Mouse (Mus musculus): ENCODE measurements around the gene Stxbp1. TPM values are rescaled to one million over a fixed set of nuclear protein-coding genes. Genes with fewer than 3 reads are reported as not detected.

The Stxbp1 gene
- polyA plus RNA-seq, 1 experiment: 889 TPM

GRCm38 (mm10) chr2:32744272-32744982, 102.6 kb downstream of the Stxbp1 start:
- TF ChIP-seq CTCF (IDR thresholded peaks at IDR 0.05; ENCODE audit: borderline replicate concordance, insufficient read depth, low read depth, low read length) (no peak), POLR2A (IDR thresholded peaks at IDR 0.05; ENCODE audit: borderline replicate concordance, insufficient read depth, low read length) (no peak)
- WGBS: 43% methylated on average over 15 of the region's 15 CpGs

GRCm38 (mm10) chr2:32742173-32742531, 104.9 kb downstream of the Stxbp1 start:
- Histone ChIP-seq H3K4me1 (ENCODE audit: control insufficient read depth, insufficient read depth, low read length) (peaks cover 14% of the 10 kb centered on the region), H3K27ac (ENCODE audit: insufficient read depth, low read length) (peak overlapping the region; percentile 22), H3K27me3 (ENCODE audit: control insufficient read depth, insufficient read depth, low read length) (no peaks in the 10 kb centered on the region), H3K4me3 (replicated peaks; ENCODE audit: insufficient read depth, low read depth, low read length) (peak overlapping the region; percentile 87)
- no peak for TF ChIP-seq CTCF (IDR thresholded peaks at IDR 0.05; ENCODE audit: borderline replicate concordance, insufficient read depth, low read depth, low read length)
- peak; percentile 84 for TF ChIP-seq POLR2A (IDR thresholded peaks at IDR 0.05; ENCODE audit: borderline replicate concordance, insufficient read depth, low read length)
- WGBS: 6% methylated on average over 18 of the region's 18 CpGs
- DNase-seq: peak; percentile 93 to 95

More at GRCm38 (mm10) chr2:32744272-32744982, 102.6 kb downstream of the Stxbp1 start:
- Histone ChIP-seq H3K4me3 (replicated peaks; ENCODE audit: insufficient read depth, low read depth, low read length) (no peak overlapping the region), H3K4me1 (ENCODE audit: control insufficient read depth, insufficient read depth, low read length) (peaks cover 14% of the 10 kb centered on the region), H3K27me3 (ENCODE audit: control insufficient read depth, insufficient read depth, low read length) (no peaks in the 10 kb centered on the region), H3K27ac (ENCODE audit: insufficient read depth, low read length) (no peak overlapping the region)
- DNase-seq: no peak

GRCm38 (mm10) chr2:32741273-32742172, 105.5 kb downstream of the Stxbp1 start:
- peak overlapping the region; percentile 22 for H3K27ac ChIP-seq (ENCODE audit: insufficient read depth, low read length)
- TF ChIP-seq CTCF (IDR thresholded peaks at IDR 0.05; ENCODE audit: borderline replicate concordance, insufficient read depth, low read depth, low read length) (no peak), POLR2A (IDR thresholded peaks at IDR 0.05; ENCODE audit: borderline replicate concordance, insufficient read depth, low read length) (peak; percentile 73)
- H3K4me3 ChIP-seq (replicated peaks; ENCODE audit: insufficient read depth, low read depth, low read length): peak overlapping the region; percentile 87
- peak; percentile 80 to 83 for DNase-seq
- H3K27me3 ChIP-seq (ENCODE audit: control insufficient read depth, insufficient read depth, low read length): no peaks in the 10 kb centered on the region
- 3% methylated on average over 55 of the region's 58 CpGs for WGBS
- peaks cover 14% of the 10 kb centered on the region for H3K4me1 ChIP-seq (ENCODE audit: control insufficient read depth, insufficient read depth, low read length)

GRCm38 (mm10) chr2:32740916-32741272, 106.2 kb downstream of the Stxbp1 start, which contains the start of gene 6330409D20Rik:
Gene 6330409D20Rik, minus strand, starts transcription at chr2:32741016.
- 3% methylated on average over 11 of the region's 11 CpGs for WGBS

GRCm38 (mm10) chr2:32739311-32739710, 107.7 kb downstream of the Stxbp1 start:
- no peak overlapping the region for H3K27ac ChIP-seq (ENCODE audit: insufficient read depth, low read length)
- DNase-seq: no peak
- no peaks in the 10 kb centered on the region for H3K27me3 ChIP-seq (ENCODE audit: control insufficient read depth, insufficient read depth, low read length)
- H3K4me3 ChIP-seq (replicated peaks; ENCODE audit: insufficient read depth, low read depth, low read length): no peak overlapping the region
- WGBS: 65% methylated on average over 4 of the region's 4 CpGs
- TF ChIP-seq CTCF (IDR thresholded peaks at IDR 0.05; ENCODE audit: borderline replicate concordance, insufficient read depth, low read depth, low read length) (no peak), POLR2A (IDR thresholded peaks at IDR 0.05; ENCODE audit: borderline replicate concordance, insufficient read depth, low read length) (no peak)
- H3K4me1 ChIP-seq (ENCODE audit: control insufficient read depth, insufficient read depth, low read length): peaks cover 13% of the 10 kb centered on the region

More at GRCm38 (mm10) chr2:32740916-32741272, 106.2 kb downstream of the Stxbp1 start, which contains the start of gene 6330409D20Rik:
- TF ChIP-seq CTCF (IDR thresholded peaks at IDR 0.05; ENCODE audit: borderline replicate concordance, insufficient read depth, low read depth, low read length) (no peak), POLR2A (IDR thresholded peaks at IDR 0.05; ENCODE audit: borderline replicate concordance, insufficient read depth, low read length) (no peak)
- H3K4me1 ChIP-seq (ENCODE audit: control insufficient read depth, insufficient read depth, low read length): peaks cover 14% of the 10 kb centered on the region
- H3K27me3 ChIP-seq (ENCODE audit: control insufficient read depth, insufficient read depth, low read length): no peaks in the 10 kb centered on the region
- H3K27ac ChIP-seq (ENCODE audit: insufficient read depth, low read length): peak within 1 kb of the TSS; percentile 22
- H3K4me3 ChIP-seq (replicated peaks; ENCODE audit: insufficient read depth, low read depth, low read length): peak within 1 kb of the TSS; percentile 87
- no peak for DNase-seq

Other genes with a start within 250 kb of the Stxbp1 start
- gene St6galnac6, start 247.5 kb downstream of the Stxbp1 start, polyA plus RNA-seq (2012; rRNA removed): 89.5 TPM in 2 replicates
- gene Ak1, start 225.5 kb downstream of the Stxbp1 start, polyA plus RNA-seq (2012; rRNA removed): 127 and 132 TPM in 2 replicates
- 28.0 and 31.6 TPM in 2 replicates for gene Eng, start 200.7 kb downstream of the Stxbp1 start, polyA plus RNA-seq (2012; rRNA removed)
- gene Fpgs, start 143.1 kb downstream of the Stxbp1 start, polyA plus RNA-seq (2012; rRNA removed): 19.2 and 19.7 TPM in 2 replicates
- 170 and 186 TPM in 2 replicates for gene Cdk9, start 134.2 kb downstream of the Stxbp1 start, polyA plus RNA-seq (2012; rRNA removed)
- 47.0 and 53.2 TPM in 2 replicates for gene Sh2d3c, start 126.2 kb downstream of the Stxbp1 start, polyA plus RNA-seq (2012; rRNA removed)
- 5.6 and 7.7 TPM in 2 replicates for gene 6330409D20Rik, start 106.2 kb downstream of the Stxbp1 start, polyA plus RNA-seq (2012; rRNA removed)
- gene Tor2a, start 90.0 kb downstream of the Stxbp1 start, polyA plus RNA-seq (2012; rRNA removed): 41.6 and 43.8 TPM in 2 replicates
- 2.0 and 2.6 TPM in 2 replicates for gene Ttc16, start 71.6 kb downstream of the Stxbp1 start, polyA plus RNA-seq (2012; rRNA removed)
- 7.4 and 8.5 TPM in 2 replicates for gene Ptrh1, start 71.5 kb downstream of the Stxbp1 start, polyA plus RNA-seq (2012; rRNA removed)
- 0.70 and 1.7 TPM in 2 replicates for gene Cfap157, start 62.8 kb downstream of the Stxbp1 start, polyA plus RNA-seq (2012; rRNA removed)
- 23.9 and 24.5 TPM in 2 replicates for gene Fam129b, start 28.9 kb upstream of the Stxbp1 start, polyA plus RNA-seq (2012; rRNA removed)
- 257 and 289 TPM in 2 replicates for gene Rpl12, start 114.3 kb upstream of the Stxbp1 start, polyA plus RNA-seq (2012; rRNA removed)
- 32.8 and 36.7 TPM in 2 replicates for gene Lrsam1, start 114.4 kb upstream of the Stxbp1 start, polyA plus RNA-seq (2012; rRNA removed)
- 51.3 and 55.0 TPM in 2 replicates for gene Slc2a8, start 134.8 kb upstream of the Stxbp1 start, polyA plus RNA-seq (2012; rRNA removed)

Measured in cerebellum, adult 2 months (tissue).